Mouse (Mus musculus): ENCODE results near the gene Tgm3. TPM values are rescaled to one million over a fixed set of nuclear protein-coding genes. Genes with fewer than 3 reads are reported as not detected.

Tgm3 gene
- total RNA-seq, 2 experiments from 2014 or later, result 2.3 TPM; not detected in 1

DNA sequence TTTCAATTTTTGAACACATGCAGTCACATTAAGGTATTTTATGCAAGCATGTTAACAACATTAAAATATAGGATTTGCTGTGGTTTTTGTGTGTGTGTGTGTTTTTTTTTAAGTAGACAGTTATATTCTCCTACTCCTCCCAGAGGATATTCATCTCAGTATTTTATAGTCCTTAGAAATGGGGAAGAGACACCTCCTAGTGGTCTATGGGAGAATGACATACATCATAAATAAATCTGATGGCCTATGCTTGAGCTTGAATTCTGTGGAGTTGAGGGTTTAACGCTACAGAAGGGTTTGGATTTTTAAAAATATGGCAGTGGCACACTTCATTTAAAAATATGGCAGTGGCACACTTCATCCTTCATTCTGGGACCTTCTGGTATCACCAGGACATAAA is 46.0 kb downstream of the Tgm3 start:
- no peak for ATAC-seq (replicated peaks; ENCODE audit: low FRiP score, poor library complexity, severe bottlenecking)

DNA sequence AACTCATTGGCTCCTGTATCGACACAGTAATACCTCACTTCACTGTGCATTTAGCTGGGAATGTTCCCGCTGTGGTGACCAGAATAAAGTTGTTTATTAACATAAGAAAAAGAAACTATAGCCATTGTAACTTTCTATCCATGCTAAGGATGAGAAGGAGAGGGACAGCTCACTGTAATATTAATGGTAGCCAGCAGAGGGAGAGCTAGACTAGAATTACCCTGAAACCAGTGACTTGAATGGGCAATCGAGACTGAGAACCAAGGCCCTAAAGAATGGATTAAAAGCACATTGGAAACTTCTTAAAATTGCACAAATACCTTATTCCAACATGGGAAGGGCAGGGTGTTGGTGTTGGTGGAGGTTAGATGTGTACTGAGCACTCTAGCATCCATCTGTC is 56.1 kb downstream of the Tgm3 start:
- no peak for ATAC-seq (replicated peaks; ENCODE audit: low FRiP score, poor library complexity, severe bottlenecking)

DNA sequence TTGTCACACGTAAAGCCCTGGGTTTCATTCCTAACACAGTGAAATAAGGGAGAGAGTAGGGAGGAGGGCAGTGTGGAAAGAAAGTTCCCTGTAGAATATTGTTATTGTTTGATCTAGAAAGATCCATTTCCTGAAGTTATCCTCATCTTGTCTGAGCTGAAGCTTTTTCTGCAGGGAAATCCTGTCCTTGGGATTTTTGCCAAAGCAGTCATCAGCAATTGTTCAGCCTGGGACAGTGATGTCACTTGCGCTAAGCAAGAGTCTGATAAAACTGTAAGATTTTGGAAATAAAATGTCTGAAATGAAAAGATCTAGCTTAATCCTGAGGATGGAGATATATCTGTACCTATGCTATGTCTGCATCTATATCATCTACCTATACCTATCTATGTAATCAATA is 58.2 kb downstream of the Tgm3 start:
- ATAC-seq (replicated peaks; ENCODE audit: low FRiP score, poor library complexity, severe bottlenecking), result no peak

Other genes with a start within 250 kb of the Tgm3 start
- 3.3 and 5.0 TPM in 2 replicates for gene Stk35, start 211.8 kb upstream of the Tgm3 start, total RNA-seq (2015; ENCODE audit: low replicate concordance)
- gene Stk35, start 211.8 kb upstream of the Tgm3 start, total RNA-seq (2017; ENCODE audit: low replicate concordance), result 3.9 and 4.9 TPM in 2 replicates
- not detected in 2 replicates for gene Tgm6, start 100.1 kb downstream of the Tgm3 start, total RNA-seq (2015; ENCODE audit: low replicate concordance)
- gene Tgm6, start 100.1 kb downstream of the Tgm3 start, total RNA-seq (2017; ENCODE audit: low replicate concordance), result not detected in 2 replicates
- gene Snrpb, start 167.1 kb downstream of the Tgm3 start, total RNA-seq (2015; ENCODE audit: low replicate concordance), result 52.0 and 67.6 TPM in 2 replicates
- 39.7 and 46.3 TPM in 2 replicates for gene Snrpb, start 167.1 kb downstream of the Tgm3 start, total RNA-seq (2017; ENCODE audit: low replicate concordance)
- not detected in 2 replicates for gene Tmc2, start 182.8 kb downstream of the Tgm3 start, total RNA-seq (2015; ENCODE audit: low replicate concordance)
- gene Tmc2, start 182.8 kb downstream of the Tgm3 start, total RNA-seq (2017; ENCODE audit: low replicate concordance), result not detected in 2 replicates

Data from erythroblast, adult 5-6 weeks (primary cell).